Mouse (Mus musculus) gastrocnemius, postnatal 14 days (tissue): ENCODE measurements around the gene Wdr35. TPM values are rescaled to one million over a fixed set of nuclear protein-coding genes. Genes with fewer than 3 reads are reported as not detected.
"Not testable (repeated sequence)": the region's sequence is repeated elsewhere in the genome, so short reads cannot be mapped to it uniquely, and the experiment has no call there.

Source experiments
- DNase-seq: peaks from one replicate; pipeline ENCODE4 v3.0.0; 2021; ENCODE audit warnings: mixed read lengths
- intact Hi-C: fragments of 180-260 bp; cut with DNase I; formaldehyde crosslinking; loops from one replicate; pipeline ENCODE4 v1.15.1; 2025; ENCODE audit warnings: low total_unique reads
- total RNA-seq, 2 experiments: library from RNA; stranded (reverse); gene quantifications; 2 replicates each; pipeline ENCODE4 v1.2.3; 2021

The Wdr35 gene
- total RNA-seq, 2 experiments from 2014 or later = 11.4 to 14.4 TPM

GRCm38 (mm10) chr12:8998318-8998717 is 24.6 kb downstream of the Wdr35 start:
- intact Hi-C loops = no loop called here
- no peak for DNase-seq

- intact Hi-C loops = loop anchor here (5.0 to 10.0 kb wide), 2 partner anchors 110 to 237 kb away; no protein-coding TSS in a partner anchor
- peak; percentile 58 for DNase-seq
Measured at GRCm38 (mm10) chr12:9002038-9002648, 28.5 kb downstream of the Wdr35 start.

- intact Hi-C loops = loop anchor here (10.0 kb wide), 1 partner anchor 242 kb away; no protein-coding TSS in a partner anchor
- no peak for DNase-seq
Measured at GRCm38 (mm10) chr12:9007146-9007545, 33.5 kb downstream of the Wdr35 start.

GRCm38 (mm10) chr12:9007811-9008210 is 34.1 kb downstream of the Wdr35 start:
- intact Hi-C loops = loop anchor here (10.0 kb wide), 1 partner anchor 243 kb away; no protein-coding TSS in a partner anchor
- DNase-seq = no peak

GRCm38 (mm10) chr12:9010311-9010710 is 36.6 kb downstream of the Wdr35 start:
- intact Hi-C loops = no loop called here

GRCm38 (mm10) chr12:9016376-9016775 is 42.7 kb downstream of the Wdr35 start:
- DNase-seq = no peak
- intact Hi-C loops = no loop called here

More at GRCm38 (mm10) chr12:9010311-9010710, 36.6 kb downstream of the Wdr35 start:
- DNase-seq = no peak

- DNase-seq = no peak
- intact Hi-C loops = no loop called here
Measured at GRCm38 (mm10) chr12:9020431-9020830, 46.7 kb downstream of the Wdr35 start.

GRCm38 (mm10) chr12:9020986-9021385 is 47.3 kb downstream of the Wdr35 start:
- DNase-seq = no peak
- intact Hi-C loops = no loop called here

- intact Hi-C loops = no loop called here
- DNase-seq = no peak
Measured at GRCm38 (mm10) chr12:9023031-9023430, 49.3 kb downstream of the Wdr35 start.

- intact Hi-C loops = no loop called here
- no peak for DNase-seq
Measured at GRCm38 (mm10) chr12:9024071-9024470, 50.4 kb downstream of the Wdr35 start.

GRCm38 (mm10) chr12:9024736-9025135 is 51.0 kb downstream of the Wdr35 start:
- no peak for DNase-seq
- intact Hi-C loops = no loop called here

- intact Hi-C loops = no loop called here
- no peak for DNase-seq
Measured at GRCm38 (mm10) chr12:9026843-9027242, 53.2 kb downstream of the Wdr35 start.

- intact Hi-C loops, DNase-seq: not testable (repeated sequence)
Measured at GRCm38 (mm10) chr12:9028816-9029215, 55.1 kb downstream of the Wdr35 start.

GRCm38 (mm10) chr12:9029506-9029887 is 55.8 kb downstream of the Wdr35 start:
- no peak for DNase-seq
- intact Hi-C loops = no loop called here

- intact Hi-C loops = no loop called here
- DNase-seq = peak; percentile 95
Measured at GRCm38 (mm10) chr12:9029888-9030723, 56.4 kb downstream of the Wdr35 start, which contains the start of gene Ttc32. Gene Ttc32 (plus strand): TSS chr12:9029997.

GRCm38 (mm10) chr12:9031166-9031565 is 57.5 kb downstream of the Wdr35 start:
- no peak for DNase-seq
- intact Hi-C loops = no loop called here

- intact Hi-C loops = no loop called here
- DNase-seq = no peak
Measured at GRCm38 (mm10) chr12:9033140-9033539, 59.4 kb downstream of the Wdr35 start.

- intact Hi-C loops = no loop called here
Measured at GRCm38 (mm10) chr12:9036409-9036808, 62.7 kb downstream of the Wdr35 start.

GRCm38 (mm10) chr12:9040177-9040576 is 66.5 kb downstream of the Wdr35 start:
- intact Hi-C loops = no loop called here
- no peak for DNase-seq

More at GRCm38 (mm10) chr12:9036409-9036808, 62.7 kb downstream of the Wdr35 start:
- DNase-seq = no peak

GRCm38 (mm10) chr12:9040686-9041085 is 67.0 kb downstream of the Wdr35 start:
- intact Hi-C loops = no loop called here
- DNase-seq = no peak

GRCm38 (mm10) chr12:9042316-9042715 is 68.6 kb downstream of the Wdr35 start:
- intact Hi-C loops = no loop called here
- DNase-seq = no peak
